Mouse (Mus musculus) lung, adult 2 months (tissue): Measurements from ENCODE around the gene Foxd3. TPM values are rescaled to one million over a fixed set of nuclear protein-coding genes. Genes with fewer than 3 reads are reported as not detected.

Experiments
- DNase-seq: peaks from one replicate; pipeline ENCODE4 v3.0.0; 2022
- H3K4me1 ChIP-seq: fragments of 200-500 bp; 2 replicates; pipeline ENCODE4 v1.6.1; 2011; ENCODE audit warnings: low read length; ENCODE audit not compliant: control insufficient read depth, insufficient read depth
- H3K4me3 ChIP-seq: fragments of 200-500 bp; replicated peaks from 2 replicates; pipeline ENCODE3; 2011; ENCODE audit warnings: low read depth, mild to moderate bottlenecking, control low read depth, low read length; ENCODE audit errors: extremely low read depth
- CTCF ChIP-seq: fragments of 200-500 bp; IDR thresholded peaks from 2 replicates; pipeline ENCODE4 v1.5.1; 2011; ENCODE audit warnings: mild to moderate bottlenecking, low read length, control low read depth; ENCODE audit not compliant: insufficient read depth
- POLR2A ChIP-seq: fragments of 200-500 bp; IDR thresholded peaks from 2 replicates; pipeline ENCODE4 v1.6.1; 2011; ENCODE audit warnings: low read depth, mild to moderate bottlenecking, control low read depth, low read length, borderline replicate concordance; ENCODE audit errors: extremely low read depth
- WGBS: fragments of 180-500 bp; shearing (Covaris S2); methylation state at CpG from one replicate; pipeline ENCODE4 v1.1.7; 2018; 5-methylcytosine and 5-hydroxymethylcytosine counted together
- polyA plus RNA-seq: library from polyadenylated mRNA; depleted of rRNA; stranded (reverse); fragments of >200 nt; gene quantifications from 2 replicates; pipeline ENCODE4 v1.2.3, GENCODE M21; 2012

Foxd3 gene
- polyA plus RNA-seq, 1 experiment = 0.62 TPM

DNA sequence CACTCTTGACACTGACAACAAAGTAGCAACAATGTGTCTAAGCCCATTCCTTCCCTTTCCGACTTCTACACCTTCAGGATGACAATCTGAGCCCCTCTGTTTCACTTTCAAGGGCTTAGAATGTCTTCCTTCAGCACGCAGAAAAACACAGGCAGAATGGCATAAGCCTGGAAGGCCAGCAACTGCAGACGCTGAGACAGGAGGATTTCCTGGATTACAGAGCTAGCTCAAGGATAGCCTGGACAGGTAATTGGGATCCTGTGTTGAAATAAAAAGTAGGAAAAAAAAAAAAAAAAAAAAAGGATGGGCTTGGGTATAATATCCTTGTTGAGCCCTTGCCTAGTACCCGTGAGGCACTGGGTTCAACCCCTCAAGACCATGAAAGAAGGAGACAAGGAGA, 10.5 kb upstream of the Foxd3 start:
- no peak for DNase-seq
- TF ChIP-seq CTCF (no peak), POLR2A (no peak)
- Histone ChIP-seq H3K4me1 (no peaks in the 10 kb centered on the region; the same call in 1 of the 2 replicates), H3K4me3 (no peak overlapping the region)
- 81% methylated on average over 4 of the region's 4 CpGs for WGBS

DNA sequence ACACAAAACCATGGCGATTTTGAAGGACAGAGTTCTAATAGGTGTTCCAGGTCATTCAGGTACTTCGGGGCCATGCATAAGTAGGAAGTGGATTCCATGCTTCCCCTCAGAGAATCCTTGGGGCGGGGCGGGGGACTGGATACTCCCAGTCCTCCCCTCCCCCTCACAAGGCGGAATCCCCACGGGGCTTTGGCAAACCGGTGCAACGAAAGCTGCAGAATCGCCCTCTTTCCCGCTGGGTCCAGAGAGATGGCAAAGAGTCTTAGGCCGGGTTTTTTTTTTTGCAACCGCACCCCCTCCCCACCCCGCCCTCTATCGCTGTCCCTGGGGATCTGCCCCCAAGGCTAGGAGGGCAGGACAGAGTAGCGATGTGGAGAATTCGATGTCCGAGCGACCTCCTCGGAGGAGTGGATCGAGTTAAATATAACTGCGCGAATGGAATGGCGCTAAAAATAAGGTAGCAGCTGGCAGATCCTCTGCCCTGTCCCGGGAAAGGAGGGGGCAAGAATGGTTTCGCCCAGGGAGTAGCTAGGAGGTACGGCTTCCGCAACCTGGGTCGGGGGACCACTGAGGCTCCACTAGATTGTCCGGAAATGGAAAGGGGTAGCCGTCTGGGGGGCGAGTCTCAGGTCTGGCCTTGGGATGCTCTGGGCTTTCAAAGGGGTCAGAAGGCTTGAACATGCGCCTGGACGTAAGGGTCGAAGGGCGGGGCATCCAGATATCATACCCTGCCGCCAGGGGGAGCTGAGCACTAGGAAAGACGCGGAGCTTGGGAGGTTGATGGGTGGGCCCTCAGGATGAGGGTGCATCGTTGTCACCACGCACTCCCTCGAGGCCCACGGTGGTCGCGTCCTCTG, 5.8 kb upstream of the Foxd3 start:
- no peak for DNase-seq
- TF ChIP-seq CTCF (0 out of 2 replicates have a peak, but pooled peaks have one; percentile 12), POLR2A (no peak)
- Histone ChIP-seq H3K4me3 (no peak overlapping the region), H3K4me1 (no peaks in the 10 kb centered on the region; the same call in none of the 2 replicates)
- 7% methylated on average over 44 of the region's 44 CpGs for WGBS

DNA sequence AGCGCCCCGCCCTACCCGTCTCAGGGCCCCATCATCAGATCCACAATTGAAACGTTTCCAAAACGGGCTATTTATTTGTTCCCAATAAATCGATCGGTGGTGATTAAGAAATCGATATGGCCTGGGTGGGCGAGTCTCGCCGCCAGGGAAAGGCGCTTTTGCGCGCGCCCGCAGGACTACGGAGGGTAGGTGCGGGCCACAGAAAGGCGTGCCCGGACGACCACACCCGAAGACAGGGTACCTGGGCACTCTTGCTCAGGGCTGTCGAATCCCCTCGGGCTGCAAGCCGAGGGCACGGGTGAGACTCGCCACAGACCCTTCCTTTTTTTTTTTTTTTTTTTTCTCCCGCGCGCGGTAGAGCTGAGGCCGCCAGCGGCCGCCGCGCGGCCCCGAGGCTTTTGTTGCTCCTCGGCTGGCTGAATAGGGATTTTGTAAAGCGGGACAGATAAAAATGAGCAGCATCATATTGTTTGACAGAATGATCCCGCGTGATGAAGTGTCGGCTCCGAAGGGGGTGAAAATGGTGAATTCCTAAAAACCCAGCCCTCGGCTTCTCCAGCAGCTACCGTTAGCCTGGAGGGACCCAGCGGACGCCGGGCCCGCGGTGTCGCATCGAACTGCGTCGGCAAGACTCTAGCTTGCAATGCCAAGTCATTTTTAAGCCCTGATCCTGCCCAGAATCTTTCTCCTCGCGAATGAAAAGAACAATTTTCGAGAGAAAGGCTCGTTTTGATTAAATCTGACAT, 5.0 kb upstream of the Foxd3 start:
- H3K4me3 ChIP-seq = no peak overlapping the region
- WGBS = 4% methylated on average over 59 of the region's 59 CpGs
- TF ChIP-seq CTCF (no peak), POLR2A (no peak)
- no peaks in the 10 kb centered on the region; the same call in none of the 2 replicates for H3K4me1 ChIP-seq
- DNase-seq = no peak

DNA sequence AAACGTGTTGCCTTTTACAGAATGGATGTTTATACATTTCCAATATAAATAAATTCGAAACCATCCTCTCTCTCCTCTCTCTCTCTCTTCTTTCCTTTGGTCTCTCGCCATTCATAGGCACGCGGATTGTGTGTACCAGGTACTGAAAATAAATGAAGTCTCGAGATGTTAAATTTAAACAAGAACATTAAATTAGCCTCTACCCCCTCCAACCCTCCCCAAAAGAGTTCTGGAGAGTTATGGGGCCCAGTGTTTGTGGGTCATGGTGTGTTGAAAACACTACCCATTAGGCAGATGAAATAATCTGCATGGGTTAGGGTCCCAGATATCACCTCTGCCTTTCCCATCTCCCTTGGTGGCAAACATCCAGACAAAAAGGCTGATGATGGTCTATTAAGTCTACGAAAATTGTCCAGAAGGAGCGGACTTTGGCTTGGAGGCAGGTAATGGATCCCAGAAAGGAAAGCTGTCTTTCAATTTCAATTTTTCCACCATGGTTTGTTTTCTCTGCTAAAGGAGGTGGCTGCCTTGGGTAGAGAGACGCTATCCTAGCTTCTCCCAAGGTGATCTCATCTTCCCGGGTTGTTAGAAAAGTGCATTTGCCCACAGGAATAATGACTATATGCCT, 4.2 kb upstream of the Foxd3 start:
- WGBS = 22% methylated on average over 10 of the region's 10 CpGs
- TF ChIP-seq CTCF (no peak), POLR2A (no peak)
- no peaks in the 10 kb centered on the region; the same call in none of the 2 replicates for H3K4me1 ChIP-seq
- DNase-seq = no peak
- no peak overlapping the region for H3K4me3 ChIP-seq

DNA sequence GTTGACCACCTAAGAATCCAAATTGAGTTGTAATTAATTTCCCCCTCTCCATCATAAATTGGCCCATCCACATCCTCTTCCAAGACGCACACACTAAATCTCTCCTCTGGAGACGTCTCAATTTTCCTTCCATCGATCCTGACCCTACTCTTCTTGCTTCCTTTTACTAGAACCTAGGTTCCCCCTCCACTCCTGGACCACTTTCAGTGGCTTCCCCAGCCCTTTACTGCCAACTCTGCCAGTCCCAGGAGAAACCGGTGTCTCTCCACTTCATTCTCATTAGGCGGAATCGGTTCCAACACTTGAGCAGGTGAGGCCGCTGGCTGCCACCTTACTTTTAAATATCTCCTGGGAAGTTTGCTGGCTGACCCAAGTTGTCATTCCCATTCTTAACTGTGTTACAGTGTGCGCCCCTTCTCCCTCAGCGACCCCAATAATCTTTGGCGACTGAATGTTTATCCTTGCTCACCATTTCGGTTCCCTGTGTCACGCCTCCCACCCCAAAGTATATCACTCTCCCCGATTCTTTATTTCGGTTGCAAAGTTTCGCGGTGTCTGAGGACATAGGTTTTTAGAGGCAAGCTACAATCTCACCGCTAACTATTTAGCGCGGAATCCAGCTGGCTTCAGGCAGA, 3.4 kb upstream of the Foxd3 start:
- Histone ChIP-seq H3K4me1 (no peaks in the 10 kb centered on the region; the same call in none of the 2 replicates), H3K4me3 (no peak overlapping the region)
- WGBS = 5% methylated on average over 19 of the region's 19 CpGs
- TF ChIP-seq CTCF (no peak), POLR2A (no peak)
- no peak for DNase-seq

DNA sequence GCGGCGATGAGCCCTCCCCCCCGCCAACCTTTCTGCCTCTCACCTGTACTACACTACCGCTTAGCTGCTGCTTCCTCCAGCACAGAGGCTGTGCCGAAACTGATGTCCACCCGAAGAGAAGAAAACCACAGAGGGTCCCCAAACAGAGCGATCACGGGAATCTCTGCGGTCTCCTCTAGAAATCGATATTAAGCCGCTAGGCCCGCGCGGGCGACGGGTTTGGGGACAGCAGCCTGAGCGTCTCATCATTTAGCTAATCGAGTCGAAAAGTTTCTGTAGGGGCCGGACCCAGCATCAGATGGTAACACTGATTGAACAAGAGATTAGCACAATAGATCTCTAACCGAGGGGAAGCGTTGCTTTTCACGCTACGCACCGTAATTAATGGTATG, 2.9 kb upstream of the Foxd3 start:
- no peak overlapping the region for H3K4me3 ChIP-seq
- H3K4me1 ChIP-seq = no peaks in the 10 kb centered on the region; the same call in none of the 2 replicates
- DNase-seq = no peak
- TF ChIP-seq POLR2A = no peak
- TF ChIP-seq CTCF = no peak
- WGBS = 5% methylated on average over 25 of the region's 25 CpGs

DNA sequence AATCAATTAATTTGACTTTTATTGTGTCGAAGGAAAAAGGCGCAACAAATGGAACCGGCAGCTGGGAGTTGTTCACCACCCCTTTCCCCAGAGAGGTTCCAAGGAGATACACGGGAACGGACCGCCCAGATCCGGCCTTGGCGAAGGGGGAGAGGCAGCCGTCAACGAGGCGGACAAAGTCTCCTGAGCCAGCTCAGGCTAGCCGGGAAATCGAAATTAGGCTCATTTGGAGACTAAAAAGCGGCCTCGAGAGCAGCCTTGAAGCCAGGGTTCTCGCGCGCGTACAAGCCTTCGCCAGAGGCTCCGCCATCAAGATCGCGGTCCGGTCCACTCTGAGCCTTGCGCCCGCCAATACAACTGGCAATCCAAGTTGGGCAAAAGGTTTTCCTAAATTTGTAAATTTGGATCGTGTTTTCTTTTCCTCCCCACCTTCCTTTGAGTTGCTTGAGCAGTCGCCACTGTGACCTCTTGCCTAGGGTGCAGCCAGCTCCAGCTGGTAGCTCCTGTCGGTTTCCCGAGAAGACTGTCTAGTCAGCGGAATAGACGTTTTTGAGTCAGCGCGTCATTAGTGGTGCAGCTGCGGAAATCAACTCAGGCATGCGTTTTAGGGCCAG, 2.4 kb upstream of the Foxd3 start:
- no peak for TF ChIP-seq POLR2A
- no peak for TF ChIP-seq CTCF
- Histone ChIP-seq H3K4me3 (no peak overlapping the region), H3K4me1 (no peaks in the 10 kb centered on the region; the same call in none of the 2 replicates)
- DNase-seq = no peak
- 4% methylated on average over 36 of the region's 36 CpGs for WGBS

DNA sequence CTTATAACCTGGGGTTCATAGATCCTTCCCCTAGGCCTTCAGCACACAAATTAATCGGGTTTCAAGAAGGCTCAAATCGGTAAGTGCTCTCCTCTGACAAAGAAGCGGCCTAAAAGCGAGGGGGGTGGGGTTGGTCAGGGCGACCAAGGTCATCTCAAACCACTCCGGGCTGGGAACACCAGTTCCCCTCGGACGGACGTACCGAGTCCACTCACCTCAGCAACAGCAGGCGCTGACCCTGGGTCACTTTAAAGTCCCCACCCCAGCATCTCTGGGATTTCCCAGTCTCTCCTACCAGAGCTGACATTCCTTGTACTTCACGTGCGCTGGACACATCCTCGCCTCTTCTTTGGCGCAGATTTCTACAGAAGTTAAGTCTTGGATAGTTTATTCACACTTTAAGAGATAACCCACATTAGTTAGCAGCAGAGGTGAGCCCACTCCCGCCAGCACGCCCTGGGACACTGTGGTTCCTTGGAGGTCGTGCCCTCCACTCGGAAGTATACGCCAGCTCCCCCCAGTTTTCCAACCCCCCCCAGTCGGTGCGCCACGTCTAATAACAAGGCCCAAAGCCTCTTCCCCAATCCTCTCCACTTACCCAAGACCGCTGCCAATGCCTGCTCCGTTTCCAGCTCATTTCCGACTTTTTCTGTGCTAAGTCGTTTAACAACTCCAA, 1.3 kb upstream of the Foxd3 start:
- DNase-seq = no peak
- 5% methylated on average over 27 of the region's 27 CpGs for WGBS
- no peaks in the 10 kb centered on the region; the same call in none of the 2 replicates for H3K4me1 ChIP-seq
- TF ChIP-seq CTCF (no peak), POLR2A (no peak)
- H3K4me3 ChIP-seq = no peak overlapping the region
